Mouse (Mus musculus): ENCODE results near the gene Glrx3.

GRCm38 (mm10) chr7:137477950-137478620 is 40.7 kb downstream of the Glrx3 start:
- TF ChIP-seq CTCF (IDR thresholded peaks at IDR 0.05; ENCODE audit: low read depth), result peak; percentile 100
- TF ChIP-seq EP300 (IDR thresholded peaks at IDR 0.05; ENCODE audit: low read depth), result no peak

Data from heart, postnatal 0 days (tissue).